Mouse (Mus musculus): ENCODE results near the gene Fxyd1.

Fxyd1 gene

GRCm38 (mm10) chr7:31051321-31052021, 5.5 kb downstream of the Fxyd1 start, which contains the start of gene Fxyd7:
TSS of gene Fxyd7 (minus strand) at chr7:31051467.
- peak; percentile 76 for DNase-seq

- peak; percentile 72 for DNase-seq
Measured at GRCm38 (mm10) chr7:31050921-31051320, 6.1 kb downstream of the Fxyd1 start.

GRCm38 (mm10) chr7:31050487-31050886, 6.5 kb downstream of the Fxyd1 start:
- DNase-seq, result no peak

- DNase-seq, result peak; percentile 72
Measured at GRCm38 (mm10) chr7:31049846-31050281, 7.1 kb downstream of the Fxyd1 start.

DNA sequence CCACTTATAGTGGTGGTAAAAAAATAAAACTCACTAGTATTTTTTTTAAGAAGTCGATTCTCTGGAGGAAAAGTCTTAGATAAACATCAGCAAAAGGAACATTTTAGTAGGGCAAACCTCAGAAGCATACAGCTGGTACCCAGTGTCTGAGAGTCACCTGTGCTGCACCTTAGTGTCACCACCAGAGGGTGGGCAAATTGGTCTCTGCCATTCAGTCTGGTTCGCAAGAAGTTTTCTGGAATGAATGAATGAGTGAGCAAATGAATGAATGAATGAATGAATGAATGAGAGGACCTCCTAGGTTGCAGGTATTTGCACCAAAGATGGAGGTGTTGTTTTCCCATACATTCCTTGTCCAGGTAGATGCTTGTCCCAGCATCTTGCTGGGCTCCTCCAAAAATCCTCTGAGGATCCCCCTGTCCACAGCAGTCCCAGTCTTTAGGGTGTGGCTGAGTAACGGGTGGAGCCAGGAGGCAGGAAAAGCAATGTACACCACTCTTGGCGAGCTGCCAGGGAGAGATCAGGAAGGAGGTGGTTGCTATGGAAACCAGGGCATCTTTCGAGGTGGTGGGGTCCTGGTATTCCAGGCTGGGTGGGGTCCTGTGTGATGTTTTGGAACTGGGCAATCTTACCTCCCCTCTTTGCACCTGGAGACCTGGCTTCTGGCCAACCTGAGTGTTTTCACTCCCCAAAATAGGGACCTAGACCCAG, 7.7 kb downstream of the Fxyd1 start:
- DNase-seq, result peak; percentile 82

DNA sequence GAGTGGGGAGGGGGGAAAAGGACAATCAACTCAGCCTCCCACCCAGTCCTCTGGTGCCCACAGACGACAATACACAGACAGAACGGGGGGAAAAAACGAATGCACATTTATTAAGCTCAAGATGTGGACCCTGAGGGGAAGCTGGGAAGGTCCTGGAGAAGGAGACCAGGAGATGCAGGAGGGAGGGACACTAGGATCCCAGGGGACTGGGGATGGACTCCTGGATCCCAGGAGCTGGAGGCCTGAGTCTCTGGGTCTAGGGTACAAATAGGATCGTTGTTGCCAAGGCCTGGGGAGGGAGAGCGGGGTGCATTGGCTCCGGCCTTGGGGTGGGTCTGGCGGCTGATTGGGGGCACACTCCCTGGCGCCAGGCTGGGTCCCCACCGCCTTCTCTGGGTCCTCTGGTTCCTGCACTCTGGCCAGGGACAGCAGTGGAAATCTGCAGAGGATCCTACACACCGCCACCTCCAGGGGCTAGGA, 14.5 kb downstream of the Fxyd1 start, which contains the start of gene Fxyd5:
Gene Fxyd5, minus strand, starts transcription at position 51 of the 480 bp plus-strand sequence.
- no peak for DNase-seq

DNA sequence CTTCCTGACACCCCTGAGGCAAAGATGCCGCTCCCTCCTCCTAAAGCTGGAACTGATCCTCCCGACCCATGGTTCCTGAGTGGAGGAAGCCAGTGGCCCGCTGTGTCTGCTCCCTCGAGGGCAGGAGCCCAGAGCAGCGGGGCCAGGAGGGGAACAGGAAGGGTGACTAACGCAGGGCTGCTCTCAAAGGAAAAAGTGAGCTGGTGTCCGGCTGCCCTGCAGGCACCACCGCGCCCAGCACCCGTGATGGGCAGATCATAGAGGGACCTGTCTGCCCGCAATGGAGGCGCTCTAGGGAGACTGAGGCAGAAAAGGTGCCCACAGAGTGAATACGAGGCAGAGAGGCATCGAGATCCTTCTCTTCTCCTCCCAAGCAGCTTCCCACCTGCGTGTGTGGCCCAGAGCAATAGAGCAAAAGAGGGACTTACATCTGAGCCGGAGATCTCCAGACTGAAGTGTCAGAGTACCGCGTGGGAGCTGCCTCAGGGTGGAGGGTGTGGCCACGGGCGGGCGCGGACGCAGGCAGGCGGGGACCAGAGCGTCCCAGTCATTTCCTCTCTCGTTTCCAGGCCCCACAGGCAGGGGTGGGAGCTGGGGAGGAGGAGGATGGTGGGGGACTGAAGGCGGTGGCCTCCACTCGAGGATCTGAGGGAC, 15.2 kb downstream of the Fxyd1 start:
- DNase-seq, result no peak

- DNase-seq, result no peak
Measured at GRCm38 (mm10) chr7:31041023-31041407, 16.0 kb downstream of the Fxyd1 start.

GRCm38 (mm10) chr7:31040281-31041022, 16.5 kb downstream of the Fxyd1 start:
- DNase-seq, result no peak

- no peak for DNase-seq
Measured at GRCm38 (mm10) chr7:31039011-31039410, 18.0 kb downstream of the Fxyd1 start.

GRCm38 (mm10) chr7:31037675-31038074, 19.3 kb downstream of the Fxyd1 start:
- DNase-seq, result no peak

DNA sequence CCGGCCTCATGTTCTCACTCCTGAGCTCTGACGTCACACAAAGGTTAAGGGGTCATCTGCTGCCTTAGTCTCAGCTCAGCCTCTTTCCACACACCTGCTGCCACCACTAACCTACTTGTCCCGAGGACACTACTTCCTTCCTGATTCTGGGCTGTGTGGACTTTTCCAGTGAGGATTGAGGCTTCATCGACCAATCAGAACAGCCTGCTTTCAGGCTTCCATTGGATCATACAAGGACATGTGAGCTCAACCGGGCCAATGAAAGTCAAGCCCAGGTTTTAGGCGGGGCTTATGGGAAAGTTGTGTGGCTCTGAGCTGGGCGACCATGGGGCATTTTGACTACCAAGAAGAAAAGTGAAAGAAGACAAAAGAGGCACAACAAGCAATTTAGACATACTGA, 20.1 kb downstream of the Fxyd1 start:
- no peak for DNase-seq

- no peak for DNase-seq
Measured at GRCm38 (mm10) chr7:31035291-31035690, 21.7 kb downstream of the Fxyd1 start.

DNA sequence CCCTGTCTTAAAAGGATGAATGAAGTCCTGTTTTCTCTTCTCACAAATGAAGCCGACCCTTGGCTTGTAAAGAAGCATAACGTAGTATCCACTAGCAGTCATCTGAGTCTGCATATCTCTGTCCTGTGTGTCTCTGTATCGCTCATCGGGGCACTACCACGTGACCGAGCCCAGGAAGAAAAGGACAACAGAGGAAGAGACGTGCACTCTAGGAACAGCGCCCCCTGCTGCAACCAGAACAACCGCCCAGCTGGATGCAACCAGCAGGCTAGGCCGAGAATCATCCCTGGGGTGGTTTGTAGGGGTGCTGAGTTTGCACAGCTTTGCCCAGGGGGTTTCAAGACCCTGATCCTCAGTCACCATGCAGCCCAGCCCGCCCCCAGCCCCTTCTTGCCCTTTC, 22.2 kb downstream of the Fxyd1 start:
- no peak for DNase-seq

- no peak for DNase-seq
Measured at GRCm38 (mm10) chr7:31033409-31034165, 23.4 kb downstream of the Fxyd1 start.

DNA sequence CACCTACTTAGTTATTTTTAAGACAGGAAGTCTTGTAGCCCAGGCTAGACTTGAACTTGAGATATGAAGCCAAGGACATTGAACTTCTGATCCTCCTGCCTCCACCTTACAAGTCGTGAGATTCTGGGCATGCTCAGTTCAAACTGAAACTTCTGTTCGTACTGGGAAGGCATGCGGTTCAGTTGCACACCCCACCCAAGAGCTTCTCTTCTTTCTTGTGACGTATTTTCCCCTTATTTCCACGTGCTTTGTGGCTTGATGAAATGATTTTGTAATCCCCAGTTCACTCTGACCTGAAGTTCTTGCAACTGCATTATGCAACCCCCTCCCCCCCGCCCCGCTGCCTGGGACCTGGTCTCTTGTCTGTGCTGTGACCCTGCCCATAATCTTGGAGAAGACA, 25.3 kb downstream of the Fxyd1 start:
- no peak for DNase-seq

DNA sequence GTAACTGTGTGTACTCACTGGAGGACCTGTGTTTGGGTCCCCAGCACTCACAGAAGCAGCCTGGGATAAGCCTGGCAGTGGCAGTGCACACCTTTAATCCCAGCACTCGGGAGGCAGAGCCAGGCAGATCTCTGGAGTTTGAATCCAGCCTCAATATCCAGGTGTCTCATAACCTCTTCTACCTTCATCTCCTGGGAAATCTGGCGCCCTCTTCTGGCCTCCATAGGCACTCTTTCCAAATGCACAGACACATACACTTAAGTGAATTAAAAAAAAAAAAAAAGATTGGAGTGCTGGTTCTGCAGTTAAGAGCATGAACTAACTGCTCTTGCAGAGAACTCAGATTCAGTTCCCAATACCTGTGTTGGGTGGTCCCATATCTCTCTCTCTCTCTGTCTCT, 26.3 kb downstream of the Fxyd1 start:
- no peak for DNase-seq

DNA sequence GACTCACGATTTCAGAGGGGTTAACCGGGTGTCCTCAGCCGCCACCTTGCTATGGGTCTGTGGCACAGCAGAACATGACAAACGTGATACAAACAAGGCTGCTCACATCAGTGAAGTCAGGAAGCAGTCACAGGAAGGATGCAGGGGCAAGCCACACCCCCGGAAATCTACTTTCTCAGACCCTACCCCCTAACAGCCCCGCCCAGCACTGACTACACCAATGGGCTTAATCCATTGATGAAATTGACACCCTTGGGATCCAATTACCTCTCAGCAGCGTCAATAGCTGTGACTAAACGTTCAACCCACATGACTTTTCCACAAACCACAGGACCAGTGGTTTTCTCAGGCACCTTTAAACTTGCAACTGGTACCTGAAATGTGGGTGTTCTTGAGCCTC, 28.4 kb downstream of the Fxyd1 start:
- DNase-seq, result no peak

GRCm38 (mm10) chr7:31017104-31017901, 39.7 kb downstream of the Fxyd1 start:
- no peak for DNase-seq

DNA sequence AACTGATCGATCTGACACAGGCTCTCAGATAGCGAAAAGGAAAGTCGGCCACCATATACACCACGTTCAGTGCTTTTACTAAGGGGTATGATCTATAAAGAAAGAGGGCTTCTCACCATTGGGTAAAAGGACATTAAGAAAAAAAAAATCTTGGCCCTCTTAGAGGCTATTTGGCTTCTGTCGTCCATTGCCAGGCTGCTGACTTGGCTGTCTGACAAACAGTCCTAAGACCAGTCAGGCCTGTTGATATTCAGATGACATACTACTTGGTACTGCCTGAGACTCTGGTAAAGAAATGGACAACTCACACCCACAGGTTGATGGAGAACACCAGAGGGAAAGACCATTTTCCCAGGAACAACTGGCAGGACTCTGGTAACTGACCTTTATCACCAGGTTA, 44.0 kb downstream of the Fxyd1 start:
- DNase-seq, result no peak

DNA sequence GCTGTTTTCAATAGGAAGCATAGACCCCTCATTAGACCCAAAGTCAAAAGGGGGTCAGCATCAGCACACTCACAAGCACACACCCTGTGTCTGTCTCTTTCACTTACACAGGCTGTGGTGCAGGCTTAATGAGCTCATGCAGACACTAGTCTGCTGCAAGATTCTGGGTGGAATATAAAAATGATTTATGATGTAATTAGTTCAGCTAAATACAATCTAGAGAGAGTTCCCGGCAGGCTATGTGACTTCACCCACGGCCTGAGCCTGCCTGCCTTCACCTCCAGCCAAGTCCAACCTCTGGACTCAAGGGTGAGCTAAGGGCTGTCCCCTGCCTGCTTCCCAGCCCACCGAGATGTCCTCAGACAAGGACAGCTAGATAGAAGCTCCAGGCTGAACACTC, 48.1 kb downstream of the Fxyd1 start:
- DNase-seq, result no peak

Measured in cerebellum, adult 9-11 months (tissue).